Mouse (Mus musculus) embryonic facial prominence, embryonic 11.5 days (tissue): Measurements from ENCODE around the gene Zfp91. TPM values are rescaled to one million over a fixed set of nuclear protein-coding genes. Genes with fewer than 3 reads are reported as not detected.

Experiments used
- ATAC-seq: fragments of 200-750 bp; cut with Nextera tagmentation; replicated peaks from 2 replicates; pipeline ENCODE4 v1.8.0; 2017; ENCODE audit warnings: low read depth; ENCODE audit not compliant: insufficient number of reproducible peaks, low FRiP score, low TSS enrichment
- DNase-seq: peaks from one replicate; pipeline ENCODE4 v3.0.0-alpha.2; 2015; ENCODE audit warnings: low spot score
- H3K27ac ChIP-seq: fragments of 300-500 bp; sonication (generic); replicated peaks from 2 replicates; pipeline ENCODE4 v1.5.1; 2014; ENCODE audit warnings: mild to moderate bottlenecking, low read depth, low read length, control low read depth
- H3K27me3 ChIP-seq: fragments of 300-500 bp; sonication (generic); 2 replicates; pipeline ENCODE4 v1.6.1; 2014; ENCODE audit warnings: mild to moderate bottlenecking, low read length, moderate library complexity, mixed read lengths; ENCODE audit not compliant: control insufficient read depth, insufficient read depth
- H3K36me3 ChIP-seq: fragments of 300-500 bp; sonication (generic); replicated peaks from 2 replicates; pipeline ENCODE4 v1.6.1; 2014; ENCODE audit warnings: low read depth, mild to moderate bottlenecking, low read length, moderate library complexity, mixed read lengths; ENCODE audit not compliant: control insufficient read depth, insufficient read depth
- H3K4me1 ChIP-seq: fragments of 300-500 bp; sonication (generic); 2 replicates; pipeline ENCODE4 v1.6.1; 2014; ENCODE audit warnings: low read length, mixed read lengths; ENCODE audit not compliant: control insufficient read depth, insufficient read depth
- H3K4me2 ChIP-seq: fragments of 300-500 bp; sonication (generic); 2 replicates; pipeline ENCODE4 v1.6.1; 2014; ENCODE audit warnings: low read depth, mild to moderate bottlenecking, control low read depth, low read length, moderate library complexity
- H3K4me3 ChIP-seq: fragments of 300-500 bp; sonication (generic); 2 replicates; pipeline ENCODE4 v1.5.1; 2014; ENCODE audit warnings: low read depth, low read length, control low read depth
- H3K9ac ChIP-seq: fragments of 300-500 bp; sonication (generic); replicated peaks from 2 replicates; pipeline ENCODE4 v1.6.1; 2014; ENCODE audit warnings: mild to moderate bottlenecking, control low read depth, low read length
- H3K9me3 ChIP-seq: fragments of 300-500 bp; sonication (generic); replicated peaks from 2 replicates; pipeline ENCODE4 v1.6.1; 2016; ENCODE audit warnings: mild to moderate bottlenecking, low read length, inconsistent platforms, mixed read lengths; ENCODE audit not compliant: control insufficient read depth
- WGBS: fragments of 180-500 bp; shearing (Covaris S2); extraction: QIAGEN DNeasy Blood & Tissue Kit; methylation state at CpG from one replicate; pipeline ENCODE4 v1.1.7; 2014; 5-methylcytosine and 5-hydroxymethylcytosine counted together
- polyA plus RNA-seq: library from polyadenylated mRNA; unstranded; fragments of >200 nt; fragmentation: Nextera tagmentation; extraction: Ambion mirVana; gene quantifications from 2 replicates; pipeline ENCODE4 v1.2.1, GENCODE M21; 2014

The Zfp91 gene
- polyA plus RNA-seq = 10.5 and 11.0 TPM in 2 replicates

- H3K4me2 ChIP-seq = peak within 1 kb of the TSS; percentile 77
- DNase-seq (peak; percentile 98), ATAC-seq (peak; percentile 97)
- H3K36me3 ChIP-seq = no peaks in the 10 kb centered on the region
- WGBS = under 1% methylated on average over 53 of the region's 76 CpGs
- H3K9ac ChIP-seq = peak within 1 kb of the TSS; percentile 98
- no peaks in the 10 kb centered on the region for H3K27me3 ChIP-seq
- H3K9me3 ChIP-seq = no peaks in the 10 kb centered on the region
- H3K4me1 ChIP-seq = no peaks in the 10 kb centered on the region
- peak within 1 kb of the TSS; percentile 100 for H3K27ac ChIP-seq
- peak within 1 kb of the TSS; percentile 92 for H3K4me3 ChIP-seq
Measured at GRCm38 (mm10) chr19:12795511-12796327, at the start of gene Zfp91, which contains the start of gene Lpxn. Zfp91 (minus strand) TSS chr19:12796126. Lpxn (plus strand) TSS chr19:12796193.

GRCm38 (mm10) chr19:12838507-12838906, 42.6 kb upstream of the Zfp91 start:
- no peak for ATAC-seq
- no peak overlapping the region for H3K4me2 ChIP-seq
- H3K9ac ChIP-seq = no peak overlapping the region
- no peaks in the 10 kb centered on the region for H3K36me3 ChIP-seq
- H3K4me1 ChIP-seq = no peaks in the 10 kb centered on the region
- no peak overlapping the region for H3K27ac ChIP-seq
- DNase-seq = no peak
- H3K27me3 ChIP-seq = no peaks in the 10 kb centered on the region
- WGBS = 86% methylated on average over 1 of the region's 1 CpGs
- H3K4me3 ChIP-seq = no peak overlapping the region
- H3K9me3 ChIP-seq = no peaks in the 10 kb centered on the region

- WGBS = 78% methylated on average over 3 of the region's 3 CpGs
- Histone ChIP-seq H3K27ac (no peak overlapping the region), H3K27me3 (no peaks in the 10 kb centered on the region), H3K9ac (no peak overlapping the region), H3K4me2 (no peak overlapping the region), H3K4me1 (no peaks in the 10 kb centered on the region), H3K4me3 (no peak overlapping the region), H3K9me3 (no peaks in the 10 kb centered on the region), H3K36me3 (no peaks in the 10 kb centered on the region)
- no peak for DNase-seq
- ATAC-seq = no peak
Measured at GRCm38 (mm10) chr19:12833625-12834024, 37.7 kb upstream of the Zfp91 start.

GRCm38 (mm10) chr19:12831559-12831958, 35.6 kb upstream of the Zfp91 start:
- Histone ChIP-seq H3K36me3 (no peaks in the 10 kb centered on the region), H3K9ac (no peak overlapping the region), H3K27me3 (no peaks in the 10 kb centered on the region), H3K27ac (no peak overlapping the region), H3K4me2 (no peak overlapping the region), H3K4me3 (no peak overlapping the region), H3K9me3 (no peaks in the 10 kb centered on the region), H3K4me1 (no peaks in the 10 kb centered on the region)
- 68% methylated on average over 1 of the region's 1 CpGs for WGBS
- DNase-seq (no peak), ATAC-seq (no peak)

- 65% methylated on average over 2 of the region's 2 CpGs for WGBS
- no peak overlapping the region for H3K4me3 ChIP-seq
Measured at GRCm38 (mm10) chr19:12830823-12831430, 35.0 kb upstream of the Zfp91 start.

GRCm38 (mm10) chr19:12824549-12824948, 28.6 kb upstream of the Zfp91 start:
- H3K4me2 ChIP-seq = no peak overlapping the region
- no peaks in the 10 kb centered on the region for H3K4me1 ChIP-seq
- H3K4me3 ChIP-seq = no peak overlapping the region
- 64% methylated on average over 4 of the region's 4 CpGs for WGBS
- no peak for DNase-seq
- H3K9ac ChIP-seq = no peak overlapping the region
- ATAC-seq = no peak
- H3K27me3 ChIP-seq = no peaks in the 10 kb centered on the region
- no peaks in the 10 kb centered on the region for H3K9me3 ChIP-seq
- no peaks in the 10 kb centered on the region for H3K36me3 ChIP-seq
- no peak overlapping the region for H3K27ac ChIP-seq

More at GRCm38 (mm10) chr19:12830823-12831430, 35.0 kb upstream of the Zfp91 start:
- Histone ChIP-seq H3K4me1 (no peaks in the 10 kb centered on the region), H3K9ac (no peak overlapping the region), H3K4me2 (no peak overlapping the region), H3K27ac (no peak overlapping the region), H3K36me3 (no peaks in the 10 kb centered on the region), H3K27me3 (no peaks in the 10 kb centered on the region), H3K9me3 (no peaks in the 10 kb centered on the region)
- DNase-seq = no peak
- ATAC-seq = no peak

DNA sequence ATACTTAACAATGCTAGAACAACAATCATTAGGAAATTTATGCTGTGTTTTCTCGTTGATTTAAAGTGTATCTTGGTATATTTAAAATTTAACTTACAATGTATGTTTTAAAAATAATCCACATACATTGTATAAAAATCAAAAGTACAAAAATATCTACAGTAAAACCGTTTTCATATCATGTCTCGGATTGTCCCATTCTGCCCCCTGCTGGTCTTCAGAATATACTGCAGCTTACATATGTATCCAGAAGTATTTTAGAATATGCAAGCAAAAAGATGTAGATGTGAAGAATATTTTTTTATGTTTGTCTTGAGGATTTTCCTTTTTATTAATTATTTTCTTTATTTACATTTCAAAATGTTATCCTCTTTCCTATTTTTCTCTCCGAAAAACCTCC, 24.5 kb upstream of the Zfp91 start:
- H3K4me3 ChIP-seq = no peak overlapping the region
- DNase-seq (peak; percentile 63), ATAC-seq (no peak)
- WGBS = 31% methylated on average over 4 of the region's 4 CpGs
- H3K36me3 ChIP-seq = no peaks in the 10 kb centered on the region
- no peak overlapping the region for H3K4me2 ChIP-seq
- H3K9ac ChIP-seq = no peak overlapping the region
- H3K9me3 ChIP-seq = no peaks in the 10 kb centered on the region
- H3K27ac ChIP-seq = no peak overlapping the region
- H3K27me3 ChIP-seq = no peaks in the 10 kb centered on the region
- no peaks in the 10 kb centered on the region for H3K4me1 ChIP-seq

DNA sequence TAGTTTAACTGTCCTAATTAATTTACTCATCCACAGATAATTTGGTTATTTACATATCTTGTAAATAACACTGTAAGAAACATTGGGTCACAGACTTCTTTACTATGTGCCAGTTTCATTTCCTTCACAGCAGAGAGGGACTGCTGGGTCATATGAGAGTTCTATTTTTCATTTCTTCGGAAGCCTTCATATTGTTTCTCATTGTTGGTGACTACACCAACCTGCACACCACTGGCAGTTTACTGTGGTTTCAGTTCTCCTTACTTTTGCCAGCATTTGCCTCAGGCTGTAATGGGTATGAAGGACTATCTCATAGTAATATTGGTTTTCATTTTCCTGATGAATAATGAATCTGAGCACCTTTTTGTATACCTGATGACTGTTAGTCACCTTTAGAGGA, 22.6 kb upstream of the Zfp91 start:
- H3K4me1 ChIP-seq = no peaks in the 10 kb centered on the region

More for the DNA sequence above, 22.6 kb upstream of the Zfp91 start:
- Histone ChIP-seq H3K4me3 (no peak overlapping the region), H3K27me3 (no peaks in the 10 kb centered on the region), H3K27ac (no peak overlapping the region), H3K9ac (no peak overlapping the region), H3K9me3 (no peaks in the 10 kb centered on the region), H3K4me2 (no peak overlapping the region), H3K36me3 (no peaks in the 10 kb centered on the region)
- DNase-seq (no peak), ATAC-seq (no peak)
- 94% methylated on average over 1 of the region's 1 CpGs for WGBS
